Mouse (Mus musculus): ENCODE measurements around the gene Cnbp.

The Cnbp gene

GRCm38 (mm10) chr6:87806028-87806427 lies 44.9 kb downstream of the Cnbp start:
- no peak for DNase-seq (ENCODE audit: low spot score in 2 of 2)

- no peak for DNase-seq (ENCODE audit: low spot score in 2 of 2)
These were observed 45.5 kb downstream of the Cnbp start for GRCm38 (mm10) chr6:87805448-87805847.

- DNase-seq (ENCODE audit: low spot score in 2 of 2) = no peak
These were observed 46.0 kb downstream of the Cnbp start for GRCm38 (mm10) chr6:87804886-87805285.

GRCm38 (mm10) chr6:87804036-87804435 lies 46.9 kb downstream of the Cnbp start:
- no peak for DNase-seq (ENCODE audit: low spot score in 2 of 2)

- DNase-seq (ENCODE audit: low spot score in 2 of 2) = no peak
These were observed 48.4 kb downstream of the Cnbp start for GRCm38 (mm10) chr6:87802462-87802861.

GRCm38 (mm10) chr6:87799576-87799975 lies 51.3 kb downstream of the Cnbp start:
- no peak for DNase-seq (ENCODE audit: low spot score in 2 of 2)

GRCm38 (mm10) chr6:87797321-87797720 lies 53.6 kb downstream of the Cnbp start:
- DNase-seq (ENCODE audit: low spot score in 2 of 2) = no peak

GRCm38 (mm10) chr6:87796251-87796880 lies 54.5 kb downstream of the Cnbp start:
- DNase-seq (ENCODE audit: low spot score in 2 of 2) = no peak

GRCm38 (mm10) chr6:87795385-87796150 lies 55.3 kb downstream of the Cnbp start:
- DNase-seq (ENCODE audit: low spot score in 2 of 2) = no peak

- no peak for DNase-seq (ENCODE audit: low spot score in 2 of 2)
These were observed 56.9 kb downstream of the Cnbp start for GRCm38 (mm10) chr6:87793821-87794510.
